Mouse (Mus musculus) v-Abl transformed pro-B cells (cell line): Measurements from ENCODE around the gene Pafah2.
"Not testable (repeated sequence)": the region's sequence is repeated elsewhere in the genome, so short reads cannot be mapped to it uniquely, and the experiment has no call there.

Experiments
- in situ Hi-C, 2 experiments: fragments of 400-800 bp; cut with MboI; formaldehyde crosslinking; loops; one replicate each; pipeline ENCODE4 v1.15.1; 2025; ENCODE audit not compliant: unreplicated experiment in 2 of 2

Pafah2 gene

GRCm38 (mm10) chr4:134372294-134372747 lies 23.8 kb upstream of the Pafah2 start:
- in situ Hi-C loops, result no loop called here

GRCm38 (mm10) chr4:134373295-134373694 lies 22.8 kb upstream of the Pafah2 start:
- in situ Hi-C loops, result no loop called here

GRCm38 (mm10) chr4:134374306-134374705 lies 21.8 kb upstream of the Pafah2 start:
- in situ Hi-C loops, result no loop called here

GRCm38 (mm10) chr4:134378089-134378615 lies 18.0 kb upstream of the Pafah2 start:
- in situ Hi-C loops, result no loop called here

- in situ Hi-C loops, result no loop called here
Observed at GRCm38 (mm10) chr4:134379510-134379909, 16.6 kb upstream of the Pafah2 start.

- in situ Hi-C loops, result not testable (repeated sequence)
Observed at GRCm38 (mm10) chr4:134383750-134384149, 12.4 kb upstream of the Pafah2 start, which contains the start of gene Extl1. Gene Extl1, minus strand, starts transcription at chr4:134383850.

- in situ Hi-C loops, result no loop called here
Observed at GRCm38 (mm10) chr4:134387268-134387667, 8.9 kb upstream of the Pafah2 start.

GRCm38 (mm10) chr4:134388397-134388796 lies 7.7 kb upstream of the Pafah2 start:
- in situ Hi-C loops, result no loop called here

- in situ Hi-C loops, result loop anchor here in 1 of 2 experiments (5.0 kb wide), 1 partner anchor 86 kb away; no protein-coding TSS in a partner anchor
Observed at GRCm38 (mm10) chr4:134391636-134392035, 4.5 kb upstream of the Pafah2 start.

- in situ Hi-C loops, result loop anchor here in 1 of 2 experiments (5.0 kb wide), 1 partner anchor 85 kb away; no protein-coding TSS in a partner anchor
Observed at GRCm38 (mm10) chr4:134392595-134392994, 3.5 kb upstream of the Pafah2 start.

GRCm38 (mm10) chr4:134393026-134393425 lies 3.1 kb upstream of the Pafah2 start:
- in situ Hi-C loops, result loop anchor here in 1 of 2 experiments (5.0 kb wide), 1 partner anchor 84 kb away; no protein-coding TSS in a partner anchor

GRCm38 (mm10) chr4:134395142-134395541 lies 978 bp upstream of the Pafah2 start:
- in situ Hi-C loops, result loop anchor here in 1 of 2 experiments (5.0 kb wide), 1 partner anchor 82 kb away; no protein-coding TSS in a partner anchor

- in situ Hi-C loops, result loop anchor here in 1 of 2 experiments (5.0 kb wide), 1 partner anchor 80 kb away; no protein-coding TSS in a partner anchor
Observed at GRCm38 (mm10) chr4:134397121-134397520, 1.0 kb downstream of the Pafah2 start.

GRCm38 (mm10) chr4:134397732-134398131 lies 1.6 kb downstream of the Pafah2 start:
- in situ Hi-C loops, result loop anchor here in 1 of 2 experiments (5.0 kb wide), 1 partner anchor 80 kb away; no protein-coding TSS in a partner anchor

GRCm38 (mm10) chr4:134400206-134400605 lies 4.1 kb downstream of the Pafah2 start:
- in situ Hi-C loops, result no loop called here

- in situ Hi-C loops, result no loop called here
Observed at GRCm38 (mm10) chr4:134401181-134401661, 5.1 kb downstream of the Pafah2 start.

- in situ Hi-C loops, result no loop called here
Observed at GRCm38 (mm10) chr4:134401856-134402570, 5.9 kb downstream of the Pafah2 start.

- in situ Hi-C loops, result no loop called here
Observed at GRCm38 (mm10) chr4:134402571-134403262, 6.6 kb downstream of the Pafah2 start.

- in situ Hi-C loops, result no loop called here
Observed at GRCm38 (mm10) chr4:134403721-134404120, 7.6 kb downstream of the Pafah2 start.

- in situ Hi-C loops, result no loop called here
Observed at GRCm38 (mm10) chr4:134409286-134409685, 13.2 kb downstream of the Pafah2 start.

GRCm38 (mm10) chr4:134416177-134416576 lies 20.1 kb downstream of the Pafah2 start:
- in situ Hi-C loops, result no loop called here
